Mouse (Mus musculus) megakaryocyte-erythroid progenitor cell, adult 5-6 weeks (primary cell): Measurements from ENCODE around the gene Ms4a5. TPM values are rescaled to one million over a fixed set of nuclear protein-coding genes. Genes with fewer than 3 reads are reported as not detected.
"Not testable (repeated sequence)": the region's sequence is repeated elsewhere in the genome, so short reads cannot be mapped to it uniquely, and the experiment has no call there.

Experiments
- ATAC-seq: replicated peaks from 2 replicates; pipeline ENCODE4 v1.8.0; 2016; ENCODE audit warnings: mild to moderate bottlenecking, inconsistent platforms; ENCODE audit not compliant: severe bottlenecking, poor library complexity, low FRiP score, low TSS enrichment
- total RNA-seq, 2 experiments: library from RNA; stranded (forward) in 1 of 2; stranded (reverse) in 1 of 2; fragments of 200-1000, 215-1000 nt in 1 of 2; fragments of >200 nt in 1 of 2; fragmentation: Nextera tagmentation in 1 of 2; gene quantifications; 2 replicates each; pipeline ENCODE4 v1.2.3; 2014 to 2017

The Ms4a5 gene
- total RNA-seq (2014; fragmentation: Nextera tagmentation) (not detected in 2 replicates), total RNA-seq (2017) (not detected in 2 replicates)

GRCm38 (mm10) chr19:11283773-11284172, at the start of gene Ms4a5:
Ms4a5 (minus strand) TSS chr19:11283873.
- ATAC-seq = no peak

DNA sequence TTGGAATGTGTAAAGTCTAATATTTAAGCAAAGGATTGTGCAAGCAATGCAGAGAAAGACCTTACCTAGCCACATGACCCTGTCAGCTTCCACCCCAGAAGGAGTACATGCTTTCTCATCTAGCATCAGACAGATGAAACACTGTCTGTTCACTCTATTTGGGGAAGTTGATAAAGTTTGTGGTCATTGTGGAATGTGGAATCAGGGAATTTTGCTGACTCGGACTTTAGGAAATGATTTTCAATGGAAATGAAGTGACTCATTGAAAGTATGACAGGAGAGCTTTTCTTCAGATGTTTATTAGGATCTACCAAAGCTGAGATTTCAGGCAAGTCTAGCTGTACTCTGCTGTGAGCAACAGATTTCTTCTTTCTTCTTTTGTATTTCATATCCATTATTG, 37.5 kb upstream of the Ms4a5 start:
- ATAC-seq = no peak

DNA sequence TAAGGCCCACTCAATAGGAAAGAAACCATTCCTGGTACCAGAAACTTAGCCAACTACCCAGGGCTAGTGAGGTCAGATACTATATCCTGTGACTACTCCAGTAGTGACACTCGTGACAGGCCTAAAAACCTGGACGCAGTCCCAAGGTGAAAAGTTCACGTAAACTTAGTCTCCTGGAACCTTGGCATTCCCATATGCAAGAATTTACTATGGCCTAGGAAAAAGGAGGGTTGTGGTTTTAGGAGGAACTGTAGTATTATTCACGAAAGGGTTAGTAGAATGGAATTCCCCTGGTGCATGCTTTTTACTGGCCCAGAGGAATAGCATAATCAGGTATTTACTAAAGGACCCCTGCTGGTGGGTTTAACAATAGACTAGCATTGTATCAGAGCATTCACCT, 33.1 kb upstream of the Ms4a5 start:
- ATAC-seq = no peak

DNA sequence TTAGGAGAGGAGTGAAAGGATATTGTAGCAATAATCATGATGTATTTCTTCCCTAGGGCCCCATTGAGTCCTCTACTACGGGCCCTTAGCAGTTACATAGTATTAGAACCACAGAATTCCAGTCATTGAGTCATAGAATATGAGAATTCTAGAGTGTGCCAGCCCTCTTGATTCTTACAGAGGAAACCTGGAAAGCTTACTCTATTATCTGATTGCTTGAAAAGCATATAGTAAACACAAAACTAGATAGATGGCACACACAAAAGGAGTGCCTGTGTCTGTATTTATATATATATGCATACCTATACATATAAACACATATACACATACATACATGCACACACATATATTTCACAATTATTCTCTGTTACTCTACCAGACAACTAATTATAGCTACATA, 30.7 kb upstream of the Ms4a5 start, which contains the start of gene Ms4a14:
Gene Ms4a14, minus strand, starts transcription at position 101 of the 400 bp plus-strand sequence.
- ATAC-seq = no peak

DNA sequence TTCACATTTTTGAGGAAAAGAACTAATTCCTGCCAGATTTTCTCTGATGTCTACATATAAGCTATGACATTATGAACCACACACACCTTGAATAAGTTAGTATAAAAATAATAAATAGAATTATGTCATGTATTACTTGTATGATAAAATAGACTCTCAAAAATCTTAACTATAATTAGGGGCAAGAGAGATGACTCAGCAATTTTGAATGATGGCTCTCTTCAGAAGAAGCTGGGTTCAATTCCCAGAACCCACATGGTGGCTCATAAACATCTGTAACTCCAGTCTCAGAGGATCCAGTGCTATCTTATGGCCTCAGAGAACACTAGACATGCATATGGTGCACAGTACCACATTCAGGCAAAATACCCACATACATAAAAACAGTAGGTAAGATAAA, 25.2 kb upstream of the Ms4a5 start:
- ATAC-seq = no peak

DNA sequence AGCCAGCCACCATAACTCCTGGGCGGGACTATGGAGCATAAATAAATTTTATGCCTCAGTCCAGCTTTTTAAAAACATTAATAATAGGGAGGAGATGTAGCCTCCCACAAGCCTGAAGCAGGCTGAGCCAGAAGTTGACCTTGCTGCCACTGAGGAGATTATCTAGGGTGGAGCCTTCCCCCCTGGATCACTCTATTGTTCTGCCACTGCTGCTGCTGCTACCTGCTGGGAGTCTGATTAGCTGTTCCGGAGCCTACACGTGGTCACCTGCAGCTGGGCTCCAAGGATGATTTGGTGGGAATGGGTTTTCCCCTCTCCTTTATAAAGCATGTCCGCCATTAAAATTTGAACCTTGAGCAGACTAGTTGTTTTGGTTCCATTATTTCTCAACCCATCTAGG, 15.9 kb upstream of the Ms4a5 start:
- not testable (repeated sequence) for ATAC-seq

GRCm38 (mm10) chr19:11298939-11299338, 15.3 kb upstream of the Ms4a5 start:
- no peak for ATAC-seq

GRCm38 (mm10) chr19:11293616-11294015, 9.9 kb upstream of the Ms4a5 start:
- ATAC-seq = not testable (repeated sequence)

GRCm38 (mm10) chr19:11292990-11293389, 9.3 kb upstream of the Ms4a5 start:
- no peak for ATAC-seq

DNA sequence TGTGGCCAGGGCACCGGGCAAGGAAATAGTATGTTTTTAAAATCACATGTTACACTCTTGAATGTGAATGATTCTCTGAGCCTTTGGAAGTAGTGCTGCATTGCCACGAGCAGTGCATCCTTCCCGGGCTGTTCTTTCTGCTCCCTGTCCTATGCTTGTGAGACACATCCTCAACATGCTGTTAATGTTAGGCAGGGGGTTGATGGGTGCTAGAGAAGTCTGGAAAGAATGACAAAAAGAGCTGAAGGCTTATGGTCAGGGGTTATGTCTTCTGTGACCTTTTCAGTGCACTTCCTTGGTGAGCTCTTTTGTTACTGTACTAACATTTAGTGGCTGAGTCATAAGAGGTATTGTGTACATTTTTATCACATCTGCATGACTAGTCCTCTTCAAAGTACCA, 3.5 kb downstream of the Ms4a5 start:
- ATAC-seq = no peak

GRCm38 (mm10) chr19:11276431-11276830, 7.2 kb downstream of the Ms4a5 start:
- no peak for ATAC-seq

DNA sequence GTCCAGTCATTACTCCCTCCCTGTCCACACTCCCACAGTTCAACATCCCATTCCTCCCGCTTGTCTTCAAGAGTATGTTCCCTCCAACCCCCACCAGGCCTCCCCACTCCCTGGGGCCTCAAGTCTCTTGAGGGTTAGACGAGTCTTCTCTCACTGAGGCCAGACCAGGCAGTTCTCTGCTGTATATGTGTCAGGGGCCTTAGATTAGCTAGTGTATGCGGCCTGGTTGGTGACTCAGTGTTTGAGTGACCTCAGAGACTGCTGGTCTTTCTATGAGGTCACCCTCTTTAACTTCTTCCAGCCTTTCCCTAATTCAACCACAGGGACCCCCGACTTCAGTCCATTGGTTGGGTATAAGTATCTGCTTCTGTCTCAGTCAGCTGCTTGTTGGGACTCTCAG, 16.7 kb downstream of the Ms4a5 start:
- ATAC-seq = no peak

- no peak for ATAC-seq
Measured at GRCm38 (mm10) chr19:11266052-11266845, 17.4 kb downstream of the Ms4a5 start, which contains the start of gene Ms4a1. Ms4a1 (minus strand) TSS chr19:11266241.

GRCm38 (mm10) chr19:11264602-11265185, 19.0 kb downstream of the Ms4a5 start:
- ATAC-seq = no peak

- no peak for ATAC-seq
Measured at GRCm38 (mm10) chr19:11263549-11263948, 20.1 kb downstream of the Ms4a5 start.

DNA sequence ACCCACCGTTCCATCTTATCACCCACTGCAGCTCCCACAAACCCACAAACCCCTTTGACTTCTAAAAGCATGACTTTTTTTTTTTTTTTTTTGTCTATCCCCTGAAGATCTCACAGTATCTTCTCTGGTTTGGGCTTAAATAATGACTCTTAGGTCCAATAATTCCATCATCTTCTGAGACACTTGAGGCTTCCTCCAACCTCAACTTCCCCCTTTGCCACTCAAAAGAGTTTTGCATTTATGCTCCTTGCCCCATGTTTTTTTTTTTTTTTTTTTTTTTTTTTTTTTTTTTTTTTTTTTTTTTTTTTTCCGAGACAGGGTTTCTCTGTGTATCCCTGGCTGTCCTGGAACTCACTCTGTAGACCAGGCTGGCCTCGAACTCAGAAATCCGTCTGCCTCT, 20.7 kb downstream of the Ms4a5 start:
- not testable (repeated sequence) for ATAC-seq

GRCm38 (mm10) chr19:11261522-11261921, 22.2 kb downstream of the Ms4a5 start:
- ATAC-seq = no peak

DNA sequence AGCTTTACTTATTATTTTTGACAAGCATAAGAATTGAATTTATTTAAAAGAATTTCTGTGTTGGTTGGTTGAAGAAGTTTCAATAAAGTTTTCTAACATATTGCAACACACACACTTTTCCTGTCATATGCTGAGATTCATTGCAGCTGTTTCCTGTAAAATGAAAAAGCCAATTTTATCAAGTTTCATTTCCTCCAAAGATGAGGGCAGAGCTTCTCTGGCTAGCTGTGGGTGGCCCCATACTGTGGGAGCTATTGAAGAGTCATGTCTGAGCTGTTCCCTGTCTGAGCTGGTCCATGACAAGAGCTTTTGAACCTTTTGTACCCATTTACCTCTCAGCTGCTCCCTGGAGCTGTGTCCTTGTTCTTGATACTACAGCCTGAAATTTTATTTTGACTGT, 39.4 kb downstream of the Ms4a5 start:
- ATAC-seq = no peak

DNA sequence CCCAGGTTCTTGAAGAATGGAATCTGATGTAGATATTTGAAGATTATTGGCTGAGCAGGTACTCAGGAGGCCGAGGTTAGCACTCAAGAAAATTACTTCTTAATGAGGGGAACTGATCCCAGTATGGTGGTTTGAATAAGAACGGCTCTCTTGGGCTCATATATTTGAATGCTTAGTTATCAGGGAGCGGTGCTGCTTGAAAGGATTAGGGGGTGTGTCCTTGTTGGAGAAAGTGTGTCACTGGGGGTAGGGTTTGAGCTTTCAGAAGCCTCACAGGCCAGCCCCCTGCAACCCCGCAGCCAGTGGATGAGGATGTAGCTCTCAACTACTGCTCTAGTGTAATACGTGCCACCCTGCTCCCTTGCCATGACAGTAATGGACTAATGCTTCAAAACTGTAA, 41.1 kb downstream of the Ms4a5 start:
- ATAC-seq = no peak

DNA sequence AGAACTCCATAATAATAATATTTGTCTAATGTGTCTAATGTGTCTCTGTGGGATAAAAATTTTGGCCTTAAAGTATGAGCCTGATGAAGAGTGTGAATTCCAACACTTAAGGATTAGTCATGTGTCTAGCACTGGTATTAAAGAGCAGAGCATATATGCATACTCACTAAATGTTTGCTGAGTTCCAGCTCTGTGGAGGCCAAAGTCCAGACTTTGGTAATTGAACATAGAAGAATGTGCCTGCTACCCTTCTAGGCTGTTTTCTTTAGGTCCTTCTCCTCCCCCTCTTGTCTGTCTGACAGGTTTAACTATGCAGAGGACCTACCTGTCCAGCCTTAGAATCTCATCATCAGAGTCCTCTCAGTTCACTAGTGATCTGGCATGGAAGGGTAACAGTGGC, 47.9 kb downstream of the Ms4a5 start:
- ATAC-seq = no peak
